Comparison of ENCODE assay signal across 8 mouse cellular contexts in the genomic region with DNA sequence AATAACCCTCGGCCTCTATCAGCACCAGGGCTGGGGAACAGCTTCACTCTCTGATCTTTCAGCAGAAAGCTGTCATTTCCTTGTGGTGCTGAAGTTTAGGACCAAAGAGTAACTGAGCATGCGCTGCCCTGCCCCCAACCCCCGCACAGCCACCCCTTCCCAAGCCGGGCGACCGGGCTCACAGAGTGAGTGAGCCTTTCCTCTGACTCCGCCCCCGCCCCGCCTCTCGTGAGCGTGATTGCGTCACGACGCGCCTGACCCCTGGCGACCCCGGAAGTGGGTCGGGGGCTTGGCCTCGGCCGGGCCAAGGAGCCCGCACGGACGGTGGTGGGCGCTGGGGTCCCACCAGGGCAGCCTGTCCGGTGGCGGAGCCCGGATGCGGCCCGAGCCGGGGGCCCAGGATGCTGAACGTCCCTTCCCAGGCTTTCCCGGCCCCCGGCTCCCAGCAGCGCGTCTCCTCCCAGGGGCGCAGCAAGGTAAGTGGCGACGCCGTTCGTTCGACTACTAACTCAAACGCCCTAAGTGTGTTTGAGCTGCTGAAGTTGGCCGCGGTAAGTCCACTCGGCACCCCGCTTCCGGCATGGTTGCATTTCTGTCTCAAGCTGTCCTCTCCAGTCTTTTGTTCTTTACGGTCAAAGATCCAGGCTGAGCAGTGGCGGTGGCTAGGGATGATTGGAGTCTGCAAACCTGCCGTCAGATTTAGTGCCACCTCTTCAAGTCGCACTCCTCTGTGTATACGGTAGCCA. TPM values are rescaled to one million over a fixed set of nuclear protein-coding genes. Genes with fewer than 3 reads are reported as not detected.
DNase-seq lines count a peak whose midpoint lies in the region; ATAC-seq and TF ChIP-seq lines count a peak whose summit lies in the region.

A gene (plus strand): TSS at position 237 of the 746 bp plus-strand sequence.

- peak within 1 kb of the TSS; percentile 57 for H3ac ChIP-seq in C2C12 (ENCODE audit: control insufficient read depth, insufficient read length, low read depth)
- no peak within 1 kb of the TSS for H3ac ChIP-seq in myocyte (ENCODE audit: control insufficient read depth, insufficient read length)

- peak; percentile 93 for TF ChIP-seq POLR2A in brain, embryonic 14.5 days (IDR thresholded peaks at IDR 0.05; ENCODE audit: borderline replicate concordance, extremely low read depth, insufficient read depth, insufficient read length, poor library complexity, severe bottlenecking)
- peak; percentile 76; the same call in 1 of the 2 replicates for TF ChIP-seq POLR2A in liver, adult 2 months (IDR thresholded peaks at IDR 0.05; ENCODE audit: extremely low read depth, insufficient read depth, low read length)
- peak; percentile 58 for TF ChIP-seq POLR2A in myocyte (IDR thresholded peaks at IDR 0.05; ENCODE audit: insufficient read length, low read depth)

- peak within 1 kb of the TSS; percentile 56 for H3K4me3 ChIP-seq in C2C12 (ENCODE audit: insufficient read depth, poor library complexity, severe bottlenecking)
- peak within 1 kb of the TSS; percentile 91 for H3K4me3 ChIP-seq in erythroblast, embryonic 14.5 days (replicated peaks)
- H3K4me3 ChIP-seq in heart, embryonic 11.5 days (ENCODE audit: low read depth, low read length), result peak within 1 kb of the TSS; percentile 85
- peak within 1 kb of the TSS; percentile 86 for H3K4me3 ChIP-seq in kidney, embryonic 16.5 days (ENCODE audit: low read length)
- peak within 1 kb of the TSS; percentile 59 for H3K4me3 ChIP-seq in liver, adult 2 months (ENCODE audit: insufficient read depth, low read depth, low read length)
- peak within 1 kb of the TSS; percentile 46 for H3K4me3 ChIP-seq in myocyte

- H3K4me2 ChIP-seq in heart, embryonic 11.5 days, result peak within 1 kb of the TSS; percentile 77
- peak within 1 kb of the TSS; percentile 66 for H3K4me2 ChIP-seq in kidney, embryonic 16.5 days (replicated peaks; ENCODE audit: low read depth, low read length)
- peak within 1 kb of the TSS; percentile 78 for H3K4me2 ChIP-seq in myocyte (ENCODE audit: low read depth)

- H3K79me2 ChIP-seq in C2C12 (ENCODE audit: control insufficient read depth, insufficient read depth) (peaks cover 14% of the 10 kb centered on the region), myocyte (ENCODE audit: control insufficient read depth, insufficient read depth) (peaks cover 3% of the 10 kb centered on the region)
- peaks cover 8% of the 10 kb centered on the region; the same call in 1 of the 2 replicates for H3K79me2 ChIP-seq in liver, adult 2 months (ENCODE audit: control insufficient read depth, insufficient read depth, low read length)

- ATAC-seq in heart, embryonic 11.5 days (replicated peaks; ENCODE audit: insufficient number of reproducible peaks, low FRiP score, low TSS enrichment), result peak; percentile 99
- peak; percentile 100 for ATAC-seq in kidney, embryonic 16.5 days (ENCODE audit: low FRiP score, low TSS enrichment)

- TF ChIP-seq CTCF in C2C12 (IDR thresholded peaks at IDR 0.05; ENCODE audit: control insufficient read depth, insufficient read depth, insufficient read length), result no peak
- TF ChIP-seq CTCF in brain, embryonic 14.5 days (IDR thresholded peaks at IDR 0.05; ENCODE audit: borderline replicate concordance, extremely low read depth, insufficient read depth, insufficient read length), result no peak
- TF ChIP-seq CTCF in liver, adult 2 months (IDR thresholded peaks at IDR 0.05; ENCODE audit: low read depth, low read length), result no peak

- peak within 1 kb of the TSS; percentile 58 for H3K27ac ChIP-seq in heart, embryonic 11.5 days (ENCODE audit: low read depth, low read length)
- H3K27ac ChIP-seq in kidney, embryonic 16.5 days (ENCODE audit: low read length), result peak within 1 kb of the TSS; percentile 75
- H3K27ac ChIP-seq in liver, adult 2 months (replicated peaks; ENCODE audit: insufficient read depth, low read depth, low read length), result peak within 1 kb of the TSS; percentile 69

- under 1% methylated on average over 49 of the region's 52 CpGs for WGBS in heart, embryonic 11.5 days (ENCODE audit: insufficient replicate concordance)
- under 1% methylated on average over 52 of the region's 52 CpGs for WGBS in kidney, embryonic 16.5 days
- WGBS in liver, adult 2 months, result under 1% methylated on average over 52 of the region's 52 CpGs

- no peaks in the 10 kb centered on the region for H3K36me3 ChIP-seq in C2C12 (ENCODE audit: control insufficient read depth, insufficient read depth)
- H3K36me3 ChIP-seq in erythroblast, embryonic 14.5 days (ENCODE audit: control insufficient read depth), result no peaks in the 10 kb centered on the region
- no peaks in the 10 kb centered on the region for H3K36me3 ChIP-seq in heart, embryonic 11.5 days (ENCODE audit: control insufficient read depth, insufficient read depth, low read length)
- no peaks in the 10 kb centered on the region for H3K36me3 ChIP-seq in kidney, embryonic 16.5 days (ENCODE audit: insufficient read depth, low read length)
- H3K36me3 ChIP-seq in liver, adult 2 months (ENCODE audit: control insufficient read depth, insufficient read depth, low read length), result no peaks in the 10 kb centered on the region
- H3K36me3 ChIP-seq in myocyte (ENCODE audit: control insufficient read depth, insufficient read depth), result no peaks in the 10 kb centered on the region
- no peaks in the 10 kb centered on the region for H3K36me3 ChIP-seq in splenic B cell, adult 2 months (ENCODE audit: control insufficient read depth, insufficient read depth, low read length, poor library complexity, severe bottlenecking)

- no peaks in the 10 kb centered on the region for H3K27me3 ChIP-seq in C2C12 (ENCODE audit: control insufficient read depth, insufficient read depth, insufficient read length)
- H3K27me3 ChIP-seq in erythroblast, embryonic 14.5 days (ENCODE audit: control insufficient read depth), result peaks cover 13% of the 10 kb centered on the region
- H3K27me3 ChIP-seq in heart, embryonic 11.5 days (ENCODE audit: control insufficient read depth, insufficient read depth, low read length), result peaks cover 7% of the 10 kb centered on the region; the same call in 1 of the 2 replicates
- H3K27me3 ChIP-seq in kidney, embryonic 16.5 days (ENCODE audit: insufficient read depth, low read length), result peaks cover 5% of the 10 kb centered on the region; the same call in 1 of the 2 replicates
- no peaks in the 10 kb centered on the region for H3K27me3 ChIP-seq in liver, adult 2 months (ENCODE audit: control insufficient read depth, insufficient read depth, low read length)
- H3K27me3 ChIP-seq in myocyte (ENCODE audit: control insufficient read depth, insufficient read depth, insufficient read length), result peaks cover 9% of the 10 kb centered on the region
- no peaks in the 10 kb centered on the region for H3K27me3 ChIP-seq in splenic B cell, adult 2 months (ENCODE audit: control insufficient read depth, insufficient read depth, low read length, poor library complexity, severe bottlenecking)

- H3K9me3 ChIP-seq in erythroblast, embryonic 14.5 days (ENCODE audit: control insufficient read depth, low read length), result no peaks in the 10 kb centered on the region
- no peaks in the 10 kb centered on the region for H3K9me3 ChIP-seq in heart, embryonic 11.5 days (replicated peaks; ENCODE audit: control insufficient read depth, low read length)
- H3K9me3 ChIP-seq in kidney, embryonic 16.5 days (ENCODE audit: low read length), result no peaks in the 10 kb centered on the region

- peaks cover 22% of the 10 kb centered on the region for H3K4me1 ChIP-seq in erythroblast, embryonic 14.5 days (ENCODE audit: control insufficient read depth)
- no peaks in the 10 kb centered on the region for H3K4me1 ChIP-seq in heart, embryonic 11.5 days (ENCODE audit: control insufficient read depth, insufficient read depth, low read length)
- H3K4me1 ChIP-seq in kidney, embryonic 16.5 days (ENCODE audit: insufficient read depth, low read length), result peaks cover 14% of the 10 kb centered on the region
- H3K4me1 ChIP-seq in liver, adult 2 months (ENCODE audit: control insufficient read depth, insufficient read depth, low read length), result peaks cover 5% of the 10 kb centered on the region; the same call in 1 of the 2 replicates

- peak; percentile 98 for DNase-seq in brain, embryonic 14.5 days (ENCODE audit: low read depth)
- peak; percentile 89 for DNase-seq in liver, adult 2 months (ENCODE audit: extremely low read depth, low read depth, low spot score)
- DNase-seq in splenic B cell, adult 2 months (ENCODE audit: low read depth, low spot score), result peak; percentile 98

- H3K79me3 ChIP-seq in C2C12 (ENCODE audit: low read depth), result no peaks in the 10 kb centered on the region

- peak within 1 kb of the TSS; percentile 84 for H3K9ac ChIP-seq in heart, embryonic 11.5 days (ENCODE audit: low read depth, low read length)
- peak within 1 kb of the TSS; percentile 89 for H3K9ac ChIP-seq in kidney, embryonic 16.5 days (replicated peaks; ENCODE audit: low read length)
- peak within 1 kb of the TSS; percentile 85 for H3K9ac ChIP-seq in liver, adult 2 months (ENCODE audit: low read depth, low read length)

TF ChIP-seq in C2C12, 6 proteins besides CTCF, POLR2A, EP300 and RAD21:
- peak; percentile 71 for TF ChIP-seq MAX (IDR thresholded peaks at IDR 0.05)
- no peak for TF ChIP-seq USF1 (IDR thresholded peaks at IDR 0.05; ENCODE audit: low read depth)
- TF ChIP-seq MYOD1 (IDR thresholded peaks at IDR 0.05; ENCODE audit: control insufficient read depth, insufficient read length, low read depth), result no peak
- TF ChIP-seq FOSL1 (IDR thresholded peaks at IDR 0.05; ENCODE audit: insufficient read depth, low read length, poor library complexity, severe bottlenecking), result no peak
- TF ChIP-seq CEBPB (IDR thresholded peaks at IDR 0.05; ENCODE audit: low read depth), result peak; percentile 60
- no peak for TF ChIP-seq MYOG (IDR thresholded peaks at IDR 0.05; ENCODE audit: control insufficient read depth, extremely low read depth, insufficient read length)

TF ChIP-seq in myocyte, 11 proteins besides CTCF, POLR2A, EP300 and RAD21 (continues in another document):
- TF ChIP-seq E2F4 (IDR thresholded peaks at IDR 0.05; ENCODE audit: insufficient read depth), result no peak
- no peak for TF ChIP-seq MYOG (IDR thresholded peaks at IDR 0.05; ENCODE audit: control insufficient read depth in 1 of 3, insufficient read depth in 1 of 3, insufficient read length in 2 of 3, low read depth in 2 of 3)
- TF ChIP-seq POLR2AphosphoS2 (IDR thresholded peaks at IDR 0.05; ENCODE audit: insufficient read length, low read depth), result no peak
- peak; percentile 86 for TF ChIP-seq REST (IDR thresholded peaks at IDR 0.05; ENCODE audit: insufficient read depth, insufficient read length)
- TF ChIP-seq MAX (IDR thresholded peaks at IDR 0.05; ENCODE audit: low read depth), result no peak

RNA-seq across cellular contexts. Expression of the gene that starts here (rescaled TPM):
- polyA plus RNA-seq in C2C12 (2012; fragmentation: generic; extraction: Trizol) (10.8 TPM), myocyte (2012; fragmentation: generic; extraction: Trizol) (9.4 TPM)
- polyA plus RNA-seq in brain, embryonic 14.5 days (2012; rRNA removed), result 34.2 and 36.0 TPM in 2 replicates
- 0.46 and 0.74 TPM in 2 replicates for polyA plus RNA-seq in erythroblast, embryonic 14.5 days (2012)
- polyA plus RNA-seq in heart, embryonic 11.5 days (2014; fragmentation: Nextera tagmentation; extraction: Ambion mirVana), result 52.0 and 52.7 TPM in 2 replicates
- polyA plus RNA-seq in kidney, embryonic 16.5 days (2015; fragmentation: Nextera tagmentation; extraction: Ambion mirVana), result 64.8 and 68.3 TPM in 2 replicates
- total RNA-seq in liver, adult 2 months (2014; rRNA removed), result 27.5 and 30.0 TPM in 2 replicates
- polyA plus RNA-seq in liver, adult 2 months (2012; rRNA removed), result 5.8 and 6.6 TPM in 2 replicates

Comparison
In these comparisons a context has a peak if more than half of its experiments do, and no peak if none do; other contexts are left out.
1. Peak in every context shown above with its lines: DNase-seq, ATAC-seq, H3K4me3 ChIP-seq and H3K27ac ChIP-seq.